Mouse (Mus musculus) megakaryocyte, adult 5-6 weeks (primary cell): ENCODE data around the gene Sarnp. TPM values are rescaled to one million over a fixed set of nuclear protein-coding genes. Genes with fewer than 3 reads are reported as not detected.

ENCODE experiments used
- ATAC-seq: 2 replicates; pipeline ENCODE4 v1.8.0; 2016; ENCODE audit warnings: mild to moderate bottlenecking, inconsistent platforms; ENCODE audit not compliant: poor library complexity, severe bottlenecking
- total RNA-seq, 2 experiments: library from RNA; stranded (forward) in 1 of 2; stranded (reverse) in 1 of 2; fragments of 153-499, 151-499 nt in 1 of 2; fragments of 221-1000, 200-1000 nt in 1 of 2; gene quantifications; 2 replicates each; pipeline versions ENCODE4 v1.2.3 to v1.2.4; 2015 to 2017

Gene Sarnp
- 173 and 182 TPM in 2 replicates for total RNA-seq (2015)
- total RNA-seq (2017), result 209 and 234 TPM in 2 replicates

DNA sequence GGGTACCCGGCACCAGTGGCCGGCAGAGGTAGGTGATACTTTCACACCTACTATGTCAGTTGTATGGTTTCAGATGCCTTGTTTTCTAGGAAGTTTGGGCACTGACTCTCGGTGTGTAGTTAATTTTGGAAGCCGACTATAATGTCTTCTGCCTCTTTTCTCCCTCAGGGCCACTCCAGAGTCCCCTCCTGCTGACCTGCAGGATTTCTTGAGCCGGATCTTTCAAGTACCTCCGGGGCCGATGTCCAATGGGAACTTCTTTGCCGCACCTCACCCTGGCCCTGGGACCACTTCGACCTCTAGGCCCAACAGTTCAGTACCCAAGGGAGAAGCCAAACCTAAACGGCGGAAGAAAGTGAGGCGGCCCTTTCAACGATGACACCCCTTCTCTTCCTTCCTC is at the start of gene Sarnp:
Gene Sarnp, plus strand, starts transcription at position 301 of the 400 bp plus-strand sequence.
- no peak for ATAC-seq

DNA sequence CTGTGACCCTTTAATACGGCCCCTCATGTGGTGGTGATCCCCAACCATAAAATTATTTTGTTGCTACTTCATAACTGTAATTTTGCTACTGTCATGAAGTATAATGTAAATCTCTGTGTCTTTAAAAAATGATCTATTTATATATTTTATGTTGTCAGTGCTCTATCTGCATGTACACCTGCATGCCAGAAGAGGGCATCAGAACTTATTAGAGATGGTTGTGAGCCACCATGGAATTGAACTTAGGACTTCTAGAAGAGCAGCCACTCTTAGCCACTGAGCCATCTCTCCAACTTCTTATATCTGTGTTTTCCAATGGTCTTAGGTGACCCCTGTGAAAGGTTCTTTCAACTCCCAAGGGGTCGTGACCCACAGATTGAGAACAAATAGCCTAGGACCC is 44.2 kb upstream of the Sarnp start:
- ATAC-seq, result peak; percentile 40; the same call in 1 of the 2 replicates

DNA sequence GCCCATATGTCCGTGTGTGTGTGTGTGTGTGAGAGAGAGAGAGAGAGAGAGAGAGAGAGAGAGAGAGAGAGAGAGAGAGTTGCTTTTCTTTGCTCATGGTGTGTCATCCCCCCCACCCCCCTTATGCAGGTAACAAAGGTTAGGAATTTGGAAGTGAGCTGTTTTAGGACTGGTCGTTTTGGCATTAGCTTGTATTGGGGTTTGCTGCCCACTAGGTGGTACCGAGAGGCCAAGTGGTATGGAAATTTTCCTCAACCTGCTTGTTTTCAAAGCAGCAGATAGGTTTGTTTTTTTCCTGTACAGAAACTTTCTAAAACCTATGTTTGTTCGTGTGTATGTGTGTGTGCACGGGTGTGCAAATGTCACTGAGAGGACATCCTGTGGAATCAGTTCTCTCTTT is 43.4 kb upstream of the Sarnp start:
- peak; percentile 54 for ATAC-seq

DNA sequence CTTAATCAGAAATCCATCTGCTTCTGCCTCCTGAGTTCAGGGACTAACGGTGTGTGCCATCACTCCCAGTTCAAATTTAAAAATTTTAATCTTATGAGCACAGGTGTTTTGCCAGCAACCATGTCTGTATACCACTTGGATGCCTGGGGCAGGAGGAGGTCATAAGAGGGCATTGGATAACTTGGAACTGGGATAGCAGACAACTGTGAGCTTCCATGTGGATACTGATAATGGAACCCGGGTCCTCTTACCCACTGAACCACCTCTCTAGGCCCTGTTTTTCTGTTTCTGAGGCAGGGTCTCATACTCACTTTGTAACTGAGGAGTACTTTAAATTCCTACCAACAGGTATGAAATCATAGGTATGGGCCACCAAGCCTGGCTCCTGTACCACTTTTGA is 38.7 kb upstream of the Sarnp start:
- ATAC-seq, result no peak

DNA sequence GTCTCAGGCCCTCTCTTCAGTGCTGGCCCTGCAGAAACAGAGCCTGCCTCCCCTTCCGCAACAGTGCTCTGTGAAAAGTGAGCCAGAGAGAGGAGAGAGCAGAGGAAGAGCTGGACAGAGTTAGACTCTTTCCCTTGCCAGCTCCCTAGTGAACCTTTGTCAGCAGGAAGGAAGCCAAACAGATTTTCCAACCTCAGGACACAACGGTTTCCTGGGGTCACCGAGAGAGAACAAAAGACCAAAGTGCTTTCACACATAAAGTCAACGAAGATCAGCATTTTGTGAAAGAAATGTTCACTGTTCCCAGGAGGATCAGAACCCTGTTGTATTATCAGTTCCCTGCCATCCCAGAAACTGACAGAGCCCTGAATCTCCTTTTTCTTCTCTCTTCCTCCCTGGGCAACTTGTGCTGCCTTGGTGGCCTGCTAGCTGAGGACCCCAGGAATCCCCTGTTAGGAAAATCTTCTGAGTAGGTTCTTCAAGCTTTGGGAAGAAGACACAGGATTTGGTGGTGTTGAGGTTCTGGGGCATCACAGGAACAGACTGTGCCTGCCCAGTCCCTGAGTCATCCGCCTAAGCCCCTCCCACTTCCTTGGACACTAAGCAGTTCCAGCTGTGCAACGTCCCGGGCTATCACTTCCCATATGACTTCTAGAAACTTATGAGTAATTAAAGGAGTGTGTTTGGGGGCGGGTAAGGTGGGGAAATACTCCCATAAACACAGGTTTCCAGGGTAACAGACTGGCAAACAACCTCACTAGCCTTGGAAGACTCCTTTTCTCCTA is 37.9 kb upstream of the Sarnp start:
- peak; percentile 95 for ATAC-seq

DNA sequence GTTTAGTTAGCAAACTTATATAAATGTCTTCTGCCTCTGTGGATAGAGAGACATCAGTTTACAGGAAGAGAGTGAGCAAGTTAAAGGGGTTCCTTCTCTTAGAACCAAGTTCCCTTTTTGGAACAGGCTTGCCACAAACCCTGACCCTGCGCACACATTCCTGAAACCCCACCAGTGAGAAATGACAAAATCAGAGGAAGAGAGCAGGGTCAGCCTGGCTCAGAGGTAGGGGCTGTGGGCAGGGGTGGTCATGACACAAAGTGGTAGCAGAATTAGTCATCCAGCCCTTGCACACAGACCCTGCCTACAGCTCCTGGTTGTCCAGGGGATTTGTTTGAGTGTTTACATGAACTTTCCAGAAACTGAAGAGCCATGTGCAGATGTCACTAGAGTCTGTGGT is 36.9 kb upstream of the Sarnp start:
- ATAC-seq, result peak; percentile 73

DNA sequence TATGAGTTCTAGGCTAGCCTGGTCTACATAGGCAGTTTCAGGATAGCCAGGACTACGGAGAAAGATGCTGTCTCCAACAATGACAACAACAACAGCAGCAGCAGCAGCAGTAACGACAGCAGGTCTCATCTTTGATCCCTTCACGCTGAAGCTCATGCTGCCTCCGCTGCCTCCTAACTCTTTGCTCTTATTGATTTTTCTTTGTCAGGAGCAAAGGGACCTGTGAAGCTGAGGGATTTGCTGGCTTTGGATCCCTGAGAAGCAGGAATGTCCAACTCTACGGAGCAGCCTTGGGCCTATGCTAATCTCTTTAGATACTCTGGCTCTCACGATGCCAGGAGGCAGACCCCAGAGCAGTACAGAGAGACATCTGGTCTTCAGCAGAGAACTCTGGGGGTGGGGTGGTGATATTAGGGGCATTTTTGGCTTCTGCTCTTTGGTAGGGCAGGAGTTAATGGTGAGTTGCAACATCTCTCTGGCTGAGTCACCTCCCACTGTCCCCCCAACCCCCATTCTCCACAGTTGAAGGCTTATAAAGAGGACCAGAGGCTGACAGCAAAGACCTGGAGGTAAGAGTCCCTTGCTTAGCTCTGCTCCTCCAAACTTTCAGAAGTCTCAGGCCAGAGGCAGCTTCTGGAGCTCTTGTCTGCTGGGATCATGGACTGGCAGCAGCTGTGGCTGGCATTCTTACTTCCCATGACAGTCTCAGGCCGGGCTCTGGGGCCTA is 26.6 kb upstream of the Sarnp start, which contains the start of gene Mmp19:
Gene Mmp19, plus strand, starts transcription at position 513 of the 727 bp plus-strand sequence.
- peak; percentile 46; the same call in 1 of the 2 replicates for ATAC-seq

DNA sequence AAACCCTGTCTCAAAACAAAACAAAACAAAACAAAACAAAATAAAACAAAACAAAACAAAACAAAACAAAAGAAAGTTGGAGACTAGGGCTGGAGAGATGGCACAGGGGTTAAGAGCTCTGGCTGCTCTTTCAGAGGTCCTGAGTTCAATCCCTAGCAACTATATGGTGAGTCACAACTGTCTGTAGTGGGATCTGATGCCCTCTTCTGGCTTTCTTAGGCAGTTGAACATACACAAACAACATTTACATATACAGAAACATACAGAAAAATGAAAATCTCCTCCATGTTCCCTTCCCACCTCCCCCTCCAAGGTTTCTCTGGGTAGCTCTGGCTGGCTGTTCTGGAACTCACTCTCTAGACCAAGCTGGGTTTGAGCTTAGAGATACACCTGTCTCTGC is 25.1 kb upstream of the Sarnp start:
- ATAC-seq, result no peak

DNA sequence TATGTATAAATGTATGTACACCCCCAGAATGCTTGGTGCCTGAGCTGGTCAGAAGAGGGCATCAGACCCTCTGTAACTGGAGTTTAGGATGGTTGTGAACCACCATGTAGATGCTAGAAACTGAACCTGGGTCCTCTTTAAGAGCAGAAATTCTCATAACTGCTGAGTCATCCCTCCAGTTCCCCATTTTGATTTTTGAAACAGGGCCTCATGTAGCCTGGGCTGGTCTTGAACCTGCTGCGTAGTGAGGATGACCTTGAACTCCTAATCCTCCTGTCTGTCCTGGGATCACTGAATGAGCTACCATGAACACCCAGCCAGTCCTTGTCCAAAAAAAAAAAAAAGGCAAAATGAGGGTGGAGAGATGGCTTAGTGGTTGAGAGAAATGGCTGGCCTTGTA is 23.9 kb upstream of the Sarnp start:
- peak; percentile 53 for ATAC-seq

DNA sequence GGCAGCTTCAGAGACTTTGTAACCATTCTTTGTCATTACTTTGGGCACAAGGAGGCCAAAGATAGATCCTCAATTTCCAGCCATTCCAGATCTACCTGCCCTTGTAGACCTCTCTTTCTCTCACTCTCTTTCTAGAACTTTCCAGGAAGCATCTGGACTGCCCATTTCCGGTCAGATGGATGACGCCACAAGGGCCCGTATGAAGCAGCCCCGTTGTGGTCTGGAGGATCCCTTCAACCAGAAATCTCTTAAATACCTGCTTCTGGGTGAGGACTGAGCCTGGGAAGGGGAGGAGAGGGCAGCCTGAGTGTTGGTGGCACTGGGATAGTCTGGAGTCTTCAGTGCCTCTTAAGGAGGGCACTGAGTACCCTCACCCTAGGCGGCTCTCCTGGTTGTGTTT is 22.7 kb upstream of the Sarnp start:
- peak; percentile 43; the same call in 1 of the 2 replicates for ATAC-seq

DNA sequence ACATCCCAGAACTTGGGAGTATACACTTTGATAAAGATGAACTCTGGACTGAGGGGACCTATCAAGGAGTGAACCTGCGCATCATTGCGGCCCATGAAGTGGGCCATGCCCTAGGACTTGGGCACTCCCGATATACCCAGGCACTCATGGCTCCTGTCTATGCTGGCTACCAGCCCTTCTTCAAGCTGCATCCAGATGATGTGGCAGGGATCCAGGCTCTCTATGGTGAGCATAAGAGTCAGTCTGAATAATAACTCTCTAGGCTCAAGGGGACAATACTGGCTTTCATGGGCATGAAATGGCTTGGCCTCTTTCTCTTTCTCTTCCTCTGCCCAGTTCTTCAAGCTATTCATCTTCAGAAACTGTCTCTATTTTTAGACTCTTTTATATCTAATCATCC is 21.6 kb upstream of the Sarnp start:
- no peak for ATAC-seq

DNA sequence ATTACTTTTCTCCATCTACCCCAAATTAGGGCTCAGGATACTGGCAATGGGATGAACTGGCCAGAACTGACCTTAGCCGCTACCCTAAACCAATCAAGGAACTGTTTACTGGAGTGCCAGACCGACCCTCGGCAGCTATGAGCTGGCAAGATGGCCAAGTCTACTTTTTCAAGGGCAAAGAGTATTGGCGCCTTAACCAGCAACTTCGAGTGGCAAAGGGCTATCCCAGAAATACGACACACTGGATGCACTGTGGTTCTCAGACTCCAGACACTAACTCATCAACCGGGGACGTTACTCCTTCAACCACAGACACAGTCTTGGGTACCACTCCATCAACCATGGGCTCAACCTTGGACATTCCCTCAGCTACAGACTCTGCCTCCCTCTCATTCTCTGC is 18.5 kb upstream of the Sarnp start:
- no peak for ATAC-seq

DNA sequence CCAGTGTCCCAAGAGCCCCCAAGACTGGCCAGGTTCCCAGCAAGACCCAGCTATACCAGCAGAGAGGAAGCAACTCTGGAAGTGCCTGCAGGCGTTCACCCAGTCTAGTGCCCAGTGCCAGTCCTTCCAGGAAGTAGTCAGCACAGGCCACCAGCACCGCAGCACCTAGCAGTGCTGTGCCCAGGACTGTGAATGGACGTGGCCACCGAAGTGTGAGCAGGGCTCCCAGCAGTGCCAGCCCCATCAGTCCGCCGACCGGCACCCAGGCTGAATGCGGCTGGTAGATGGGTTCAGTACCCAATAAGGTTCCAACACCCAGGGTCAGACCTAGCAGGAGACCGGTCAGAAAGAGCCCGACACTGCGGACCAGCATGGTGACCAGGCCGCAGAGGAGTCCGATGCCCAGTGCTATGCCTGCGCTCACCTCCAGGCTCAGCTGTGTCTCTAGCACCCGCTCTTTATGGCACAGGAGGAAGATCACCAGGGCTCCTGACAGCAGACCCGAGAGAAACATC is 15.1 kb upstream of the Sarnp start:
- ATAC-seq, result no peak

DNA sequence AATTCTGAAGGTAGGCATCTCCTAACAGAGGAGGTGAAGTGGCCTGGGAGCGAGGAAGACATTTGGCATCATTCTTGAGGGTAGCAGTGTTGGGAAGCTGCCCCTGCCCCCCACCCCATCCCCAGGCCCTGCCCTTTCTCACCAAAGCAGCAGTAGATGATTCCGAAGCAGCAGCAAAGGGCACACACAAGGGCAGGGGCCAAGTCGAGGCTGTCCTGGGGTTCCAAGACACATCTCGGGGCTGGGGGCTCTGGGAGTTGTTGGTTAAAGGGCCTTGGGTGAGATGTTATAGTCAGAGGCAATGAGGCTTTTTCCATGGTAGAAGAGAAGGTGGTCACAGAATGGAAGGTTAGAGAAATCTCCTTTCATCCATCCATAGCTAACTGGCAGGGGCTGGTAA is 14.2 kb upstream of the Sarnp start:
- ATAC-seq, result no peak

DNA sequence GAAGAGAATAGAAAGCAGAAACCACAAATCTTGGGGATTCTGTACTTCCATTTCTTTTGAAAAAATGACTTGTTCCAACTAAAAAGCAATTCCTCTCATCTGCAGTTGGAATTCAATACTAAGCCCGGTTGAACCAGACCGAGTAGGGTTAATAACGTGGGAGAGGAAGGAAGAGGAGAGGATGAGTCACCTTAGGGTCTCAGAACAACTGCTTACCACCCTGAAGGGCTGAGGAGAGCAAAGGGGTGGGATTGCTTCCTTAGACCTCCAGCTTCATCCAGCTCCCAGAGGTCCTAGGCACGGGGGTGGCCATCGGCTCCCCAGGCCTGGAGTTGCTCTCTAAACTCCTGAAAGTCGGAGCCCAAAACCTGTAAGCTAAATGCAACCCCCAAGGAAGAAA is 13.8 kb upstream of the Sarnp start:
- ATAC-seq, result no peak

DNA sequence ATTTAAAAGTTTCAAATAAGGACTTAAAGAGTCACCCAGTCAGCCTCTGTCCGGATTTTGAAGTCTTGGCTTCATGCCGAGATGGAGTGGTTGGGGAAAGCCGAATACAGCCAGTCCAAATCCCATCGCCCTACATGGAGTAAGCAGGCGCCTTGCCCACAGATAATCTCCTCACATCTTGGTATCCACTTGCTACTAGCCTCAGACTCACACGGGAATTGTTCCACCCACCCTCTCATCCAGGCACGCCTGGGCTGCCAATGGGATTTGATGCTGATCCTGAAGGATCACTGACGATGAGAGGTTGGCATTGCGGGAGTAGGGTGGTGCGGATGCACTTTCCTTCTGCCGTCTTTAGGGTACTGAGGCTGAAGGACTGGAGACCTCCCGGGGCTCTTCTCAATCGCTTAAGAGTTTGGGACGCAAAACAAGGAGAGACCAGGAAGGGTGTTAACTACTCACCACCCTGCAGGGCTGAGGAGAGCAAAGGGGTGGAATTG is 13.3 kb upstream of the Sarnp start, which contains the start of gene Dnajc14:
Gene Dnajc14, plus strand, starts transcription at position 292 of the 500 bp plus-strand sequence.
- ATAC-seq, result no peak

DNA sequence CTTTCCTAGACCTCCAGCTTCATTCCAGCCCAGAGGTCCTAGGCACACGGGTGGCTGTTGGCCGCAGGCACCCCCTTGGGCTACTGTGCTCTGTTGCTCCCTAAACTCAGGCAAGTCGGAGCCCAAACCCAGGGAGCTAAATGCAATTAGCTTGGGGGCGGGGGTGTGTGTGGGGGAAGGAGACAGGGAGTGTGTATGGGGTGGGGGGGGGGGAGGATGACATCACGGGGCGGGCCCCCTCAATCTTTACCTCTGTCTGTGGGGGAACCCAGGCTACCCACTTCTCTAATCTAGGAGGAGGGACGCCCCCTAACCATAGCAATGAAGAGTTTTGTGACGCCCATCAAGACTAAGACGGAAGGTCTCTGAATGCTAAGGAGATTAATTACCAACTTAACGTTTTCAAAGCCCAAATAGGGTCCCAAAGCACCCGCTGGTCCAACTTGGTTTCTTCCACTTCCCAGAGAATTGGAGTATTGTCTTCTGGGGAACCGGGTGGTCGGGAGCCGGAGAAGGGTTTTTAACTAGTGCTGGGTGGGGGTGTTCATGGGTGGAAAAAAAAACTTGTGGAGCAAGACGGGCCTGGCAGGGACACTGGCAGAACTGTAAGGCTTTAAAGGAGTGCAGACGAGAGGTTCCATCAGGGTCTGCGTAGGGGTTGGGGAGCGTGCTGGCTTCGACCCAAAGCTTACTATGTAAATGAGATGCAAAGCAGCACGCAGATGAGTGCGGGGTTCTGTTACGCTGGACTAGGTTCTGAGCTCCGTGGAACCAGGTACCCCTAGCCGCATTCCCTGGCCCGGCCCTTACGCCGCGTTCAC is 12.7 kb upstream of the Sarnp start, which contains the start of gene Tmem198b:
Gene Tmem198b, minus strand, starts transcription at position 100 of the 821 bp plus-strand sequence.
- ATAC-seq, result peak; percentile 33

DNA sequence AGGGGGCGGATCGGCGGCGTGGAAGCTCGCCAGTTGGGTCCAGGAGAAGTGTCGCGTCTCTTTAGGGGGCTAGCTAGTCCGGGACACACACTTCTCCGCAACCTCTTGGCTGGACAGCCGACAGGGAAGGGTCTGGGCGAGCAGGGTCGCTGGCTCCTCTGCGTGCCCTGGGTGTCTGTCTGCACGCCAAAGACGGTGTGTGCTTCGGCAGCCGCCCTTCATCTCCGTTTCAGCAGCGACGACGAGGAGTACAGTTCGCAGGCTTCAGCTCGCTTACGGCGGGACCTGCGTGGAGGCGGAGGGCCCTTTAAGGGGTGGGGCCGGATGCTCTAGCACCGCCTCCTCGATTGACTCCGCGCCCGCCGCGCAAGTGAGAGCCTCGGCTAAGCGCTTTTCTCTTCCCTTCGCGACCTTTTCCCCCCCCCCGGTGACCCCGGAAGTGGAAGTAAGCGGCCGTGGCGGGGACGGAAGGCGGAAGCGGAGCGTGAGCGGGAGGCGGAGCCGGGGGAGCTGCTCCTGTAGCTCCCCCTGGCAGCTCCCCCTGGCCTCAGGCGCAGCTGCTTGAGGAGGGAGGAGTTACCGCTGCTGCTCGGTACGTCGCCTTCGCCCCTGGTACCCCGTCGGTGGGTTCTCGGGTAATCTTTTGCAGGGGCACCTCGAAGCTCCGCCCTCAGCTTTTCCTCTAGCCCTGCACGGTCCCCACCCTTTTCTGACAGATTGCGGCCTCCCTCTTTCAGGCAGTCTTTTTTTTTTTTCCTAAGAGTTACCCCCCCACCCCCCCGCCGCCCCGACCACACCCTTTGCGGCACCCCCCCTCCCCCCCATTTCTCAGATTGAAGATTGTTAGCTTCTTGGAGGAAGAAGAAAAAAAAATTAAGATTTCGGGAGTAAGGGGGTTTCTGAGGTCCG is 11.8 kb upstream of the Sarnp start:
- ATAC-seq, result peak; percentile 88

DNA sequence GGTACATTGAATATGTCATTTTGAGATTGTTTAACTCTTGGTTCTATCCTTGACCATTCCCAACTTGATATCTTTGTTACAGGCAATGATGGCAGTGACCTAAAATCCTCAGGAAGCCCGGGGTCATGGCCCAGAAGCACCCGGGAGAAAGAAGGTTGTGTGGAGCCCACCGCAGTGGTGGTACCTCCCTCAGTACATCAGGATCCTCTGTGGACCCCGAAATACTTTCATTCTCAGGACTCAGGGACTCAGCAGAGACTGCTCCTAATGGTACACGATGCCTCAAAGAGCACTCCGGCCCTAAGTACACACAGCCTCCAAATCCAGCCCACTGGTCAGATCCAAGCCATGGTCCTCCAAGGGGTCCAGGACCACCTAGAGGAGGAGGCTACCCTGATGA is 11.0 kb upstream of the Sarnp start:
- no peak for ATAC-seq

DNA sequence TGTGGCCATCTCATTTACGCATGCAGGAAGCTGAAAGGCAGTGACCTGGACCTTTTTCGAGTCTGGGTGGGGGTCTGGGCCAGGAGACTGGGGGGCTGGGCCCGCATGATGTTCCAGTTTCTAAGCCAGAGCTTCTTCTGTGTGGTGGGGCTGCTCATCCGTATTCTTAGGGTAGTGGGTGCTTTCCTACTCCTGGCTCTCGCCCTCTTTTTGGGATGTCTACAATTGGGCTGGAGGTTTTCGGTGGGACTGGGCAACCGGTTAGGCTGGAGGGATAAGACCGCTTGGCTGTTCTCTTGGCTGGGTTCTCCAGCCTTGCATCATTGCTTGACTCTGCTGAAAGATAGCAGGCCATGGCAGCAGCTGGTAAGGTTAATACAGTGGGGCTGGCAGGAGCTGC is 10.1 kb upstream of the Sarnp start:
- ATAC-seq, result no peak
